Mouse (Mus musculus) megakaryocyte, embryonic 14.5 days (primary cell): Measurements from ENCODE around the gene Slc36a1.

Experiments used
- FLI1 ChIP-seq: IDR thresholded peaks from 2 replicates; pipeline ENCODE4 v1.6.1; 2012; ENCODE audit warnings: low read length, inconsistent platforms, mixed read lengths
- GATA1 ChIP-seq: IDR thresholded peaks from 3 replicates; pipeline ENCODE4 v1.6.1; 2012; ENCODE audit warnings: mixed read lengths, low read length, inconsistent platforms, borderline replicate concordance

DNA sequence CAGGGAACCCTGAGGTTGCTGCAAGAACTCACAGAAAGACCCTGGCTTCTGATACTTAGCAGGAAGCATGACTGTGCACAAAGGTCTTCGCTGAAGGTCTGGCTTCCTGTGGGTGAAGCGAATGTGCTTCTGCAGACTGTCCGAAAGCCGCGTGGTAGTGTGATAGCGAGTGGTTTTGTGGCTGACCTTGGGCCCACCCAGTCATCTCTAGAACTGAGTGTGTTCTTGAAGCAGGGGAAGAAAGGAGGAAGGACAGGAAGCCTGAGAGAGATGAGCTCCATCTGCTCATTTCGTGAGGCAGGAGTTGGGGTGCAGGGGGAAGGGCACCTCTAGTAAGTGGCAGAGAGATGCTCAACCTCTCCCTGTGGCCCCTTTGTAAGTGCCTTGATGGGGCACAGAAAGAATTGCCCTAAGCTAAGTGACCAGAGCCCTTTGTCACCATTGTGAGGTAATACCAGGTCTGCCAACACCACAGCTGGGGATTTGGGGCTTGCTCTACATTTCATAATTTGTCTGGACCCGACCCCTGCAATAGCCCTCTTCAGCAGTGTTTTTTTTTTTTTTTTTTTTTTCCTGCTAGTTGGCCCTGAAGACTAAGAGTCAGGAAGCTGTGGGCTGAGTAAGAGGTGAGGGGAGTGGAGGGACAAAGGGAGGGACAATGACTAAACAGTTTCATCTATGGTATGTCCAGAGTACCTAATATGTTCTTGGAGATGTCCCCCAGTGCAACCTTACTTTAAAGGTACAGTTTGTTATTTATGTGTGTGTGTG is 6.2 kb upstream of the Slc36a1 start:
- TF ChIP-seq FLI1 (peak; percentile 65; the same call in 1 of the 2 replicates), GATA1 (peak; percentile 39; the same call in 1 of the 3 replicates)
